Mouse (Mus musculus): ENCODE measurements around the gene March8. TPM values are rescaled to one million over a fixed set of nuclear protein-coding genes. Genes with fewer than 3 reads are reported as not detected.

The March8 gene
- polyA plus RNA-seq, 1 experiment from 2014 or later: 25.8 TPM

DNA sequence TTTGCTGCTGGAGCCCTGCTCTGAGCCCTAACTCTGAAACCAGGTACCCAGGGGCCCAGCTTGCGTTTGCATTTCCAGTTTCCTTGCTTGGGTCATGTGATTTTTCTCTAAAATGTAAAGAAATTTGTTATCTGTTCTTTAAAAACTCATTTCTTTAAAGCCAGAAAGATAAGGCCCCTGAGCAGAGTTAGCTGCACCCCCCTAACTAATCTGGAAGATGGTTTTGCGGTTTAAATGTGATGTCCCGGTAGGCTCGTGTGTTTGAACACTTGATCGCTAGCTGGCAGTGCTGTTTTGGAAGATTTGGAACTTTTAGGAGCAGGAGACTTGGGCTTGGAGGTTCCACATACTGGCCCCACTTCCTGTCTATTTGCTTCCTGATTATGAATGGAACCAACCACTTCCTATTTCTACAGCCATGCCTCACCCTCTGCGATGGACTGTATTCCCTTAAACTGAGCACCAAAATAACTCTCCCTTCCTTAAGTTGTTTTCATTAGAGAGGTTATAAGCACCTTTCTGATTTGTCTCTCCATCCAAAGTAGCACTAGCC is 78.3 kb downstream of the March8 start:
- 82% methylated on average over 6 of the region's 6 CpGs for WGBS
- H3K36me3 ChIP-seq: 0 out of 2 replicates have a peak, but pooled peaks cover 3% of the 10 kb centered on the region
- DNase-seq (ENCODE audit: low spot score): no peak
- no peak overlapping the region for H3K4me3 ChIP-seq
- 0 out of 2 replicates have a peak overlapping the region, but pooled peaks have one; percentile 36 for H3K27ac ChIP-seq
- 0 out of 2 replicates have a peak, but pooled peaks cover 11% of the 10 kb centered on the region for H3K27me3 ChIP-seq (ENCODE audit: insufficient read depth, poor library complexity, severe bottlenecking)
- H3K4me1 ChIP-seq: peaks cover 21% of the 10 kb centered on the region; the same call in 1 of the 2 replicates
- no peaks in the 10 kb centered on the region for H3K9me3 ChIP-seq

DNA sequence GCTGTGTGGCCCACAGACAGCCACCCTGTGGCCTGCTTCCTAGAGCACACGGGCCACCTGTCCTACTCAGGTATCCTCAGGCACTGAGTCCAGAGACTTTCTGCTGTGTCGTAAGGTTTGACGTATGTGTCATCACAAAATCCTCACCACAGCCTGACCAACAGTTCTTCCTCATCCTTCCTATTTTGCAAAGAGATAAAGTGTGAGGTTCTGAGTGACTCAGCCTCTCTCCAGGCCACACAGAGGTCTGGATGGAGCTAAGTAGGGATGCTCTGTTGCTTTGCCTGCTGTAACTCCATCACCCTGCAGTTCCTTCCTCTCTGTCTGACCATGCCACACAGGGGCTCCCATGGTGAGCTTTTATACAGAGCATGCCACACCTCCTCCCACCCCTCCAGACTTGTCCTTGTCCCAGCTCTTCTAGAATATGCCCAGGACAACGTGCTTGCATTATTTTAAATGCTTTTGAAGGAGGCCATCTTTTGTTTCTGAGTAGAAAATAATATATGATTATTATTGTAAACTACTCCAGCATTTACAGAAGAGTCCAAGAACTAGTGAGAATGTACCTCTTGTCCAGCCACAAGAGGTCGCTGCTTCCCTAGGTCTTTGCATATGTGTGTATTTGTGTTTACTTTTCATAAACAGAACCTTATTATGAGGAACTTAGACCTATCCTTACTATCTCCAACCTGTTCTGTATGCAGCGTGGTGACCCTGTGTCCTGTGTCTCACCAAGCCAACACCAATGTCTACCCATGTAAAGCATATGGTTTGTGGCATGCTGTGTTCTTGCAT is 79.9 kb downstream of the March8 start:
- 59% methylated on average over 6 of the region's 6 CpGs for WGBS
- Histone ChIP-seq H3K4me3 (no peak overlapping the region), H3K36me3 (0 out of 2 replicates have a peak, but pooled peaks cover 2% of the 10 kb centered on the region), H3K4me1 (peaks cover 21% of the 10 kb centered on the region; the same call in 1 of the 2 replicates), H3K27ac (no peak overlapping the region), H3K9me3 (no peaks in the 10 kb centered on the region), H3K27me3 (ENCODE audit: insufficient read depth, poor library complexity, severe bottlenecking) (0 out of 2 replicates have a peak, but pooled peaks cover 9% of the 10 kb centered on the region)
- no peak for DNase-seq (ENCODE audit: low spot score)

DNA sequence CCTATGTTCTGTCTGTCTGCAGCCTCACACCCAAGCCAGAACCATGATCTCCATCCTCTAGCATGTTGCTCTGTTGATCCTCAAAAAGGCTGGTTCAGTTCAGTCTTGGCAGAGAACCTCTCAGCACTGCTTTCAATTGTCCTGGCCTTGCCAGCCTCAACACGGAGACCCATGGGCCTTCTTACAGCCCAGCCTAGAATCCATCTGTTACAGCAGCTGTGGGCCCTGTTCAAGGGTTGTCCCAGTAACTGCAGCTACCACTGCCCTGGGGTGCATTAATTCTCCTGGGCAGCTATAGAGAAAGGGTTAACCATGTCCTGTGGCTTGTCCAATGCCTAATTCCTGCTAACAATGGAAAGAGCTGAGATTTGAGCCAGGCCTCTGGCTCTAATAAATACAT is 80.7 kb downstream of the March8 start:
- Histone ChIP-seq H3K4me3 (no peak overlapping the region), H3K4me1 (peaks cover 21% of the 10 kb centered on the region; the same call in 1 of the 2 replicates), H3K27ac (no peak overlapping the region), H3K9me3 (no peaks in the 10 kb centered on the region), H3K36me3 (no peaks in the 10 kb centered on the region), H3K27me3 (ENCODE audit: insufficient read depth, poor library complexity, severe bottlenecking) (0 out of 2 replicates have a peak, but pooled peaks cover under 1% of the 10 kb centered on the region)
- 83% methylated on average over 1 of the region's 1 CpGs for WGBS
- DNase-seq (ENCODE audit: low spot score): no peak

DNA sequence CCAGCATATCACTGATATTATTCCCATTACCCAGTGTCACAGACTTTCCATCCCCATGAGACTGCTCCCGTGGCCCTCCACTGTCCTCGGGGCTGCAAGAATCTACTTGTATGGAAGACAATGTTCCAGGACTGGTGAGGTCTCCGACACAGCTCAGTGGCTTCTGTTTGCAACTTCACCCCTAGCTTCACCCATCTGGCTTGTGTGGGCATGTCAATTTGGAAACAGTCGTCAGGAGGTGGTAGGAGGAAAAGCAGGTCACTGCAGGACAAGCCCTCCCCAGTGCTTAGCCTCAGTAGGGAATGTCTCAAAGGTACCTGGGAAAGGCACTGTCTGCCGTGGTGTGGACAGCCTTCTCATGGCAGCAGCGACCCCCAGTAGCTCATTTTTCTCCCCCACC is 81.9 kb downstream of the March8 start:
- H3K9me3 ChIP-seq: no peaks in the 10 kb centered on the region
- H3K4me1 ChIP-seq: peaks cover 11% of the 10 kb centered on the region; the same call in 1 of the 2 replicates
- no peaks in the 10 kb centered on the region for H3K36me3 ChIP-seq
- H3K27me3 ChIP-seq (ENCODE audit: insufficient read depth, poor library complexity, severe bottlenecking): no peaks in the 10 kb centered on the region
- 60% methylated on average over 6 of the region's 6 CpGs for WGBS
- H3K4me3 ChIP-seq: no peak overlapping the region
- DNase-seq (ENCODE audit: low spot score): no peak
- H3K27ac ChIP-seq: no peak overlapping the region

- Histone ChIP-seq H3K27me3 (ENCODE audit: insufficient read depth, poor library complexity, severe bottlenecking) (no peaks in the 10 kb centered on the region), H3K4me3 (no peak overlapping the region), H3K36me3 (no peaks in the 10 kb centered on the region), H3K4me1 (peaks cover 7% of the 10 kb centered on the region; the same call in 1 of the 2 replicates), H3K27ac (no peak overlapping the region), H3K9me3 (no peaks in the 10 kb centered on the region)
- no peak for DNase-seq (ENCODE audit: low spot score)
- 78% methylated on average over 10 of the region's 10 CpGs for WGBS
Observed at GRCm38 (mm10) chr6:116420271-116420670, 82.4 kb downstream of the March8 start.

- no peaks in the 10 kb centered on the region for H3K4me1 ChIP-seq
- H3K36me3 ChIP-seq: no peaks in the 10 kb centered on the region
- H3K4me3 ChIP-seq: no peak overlapping the region
- peak; percentile 51 for DNase-seq (ENCODE audit: low spot score)
- no peaks in the 10 kb centered on the region for H3K9me3 ChIP-seq
- H3K27ac ChIP-seq: no peak overlapping the region
- WGBS: 85% methylated on average over 7 of the region's 7 CpGs
- H3K27me3 ChIP-seq (ENCODE audit: insufficient read depth, poor library complexity, severe bottlenecking): no peaks in the 10 kb centered on the region
Observed at GRCm38 (mm10) chr6:116422991-116423390, 85.2 kb downstream of the March8 start.

DNA sequence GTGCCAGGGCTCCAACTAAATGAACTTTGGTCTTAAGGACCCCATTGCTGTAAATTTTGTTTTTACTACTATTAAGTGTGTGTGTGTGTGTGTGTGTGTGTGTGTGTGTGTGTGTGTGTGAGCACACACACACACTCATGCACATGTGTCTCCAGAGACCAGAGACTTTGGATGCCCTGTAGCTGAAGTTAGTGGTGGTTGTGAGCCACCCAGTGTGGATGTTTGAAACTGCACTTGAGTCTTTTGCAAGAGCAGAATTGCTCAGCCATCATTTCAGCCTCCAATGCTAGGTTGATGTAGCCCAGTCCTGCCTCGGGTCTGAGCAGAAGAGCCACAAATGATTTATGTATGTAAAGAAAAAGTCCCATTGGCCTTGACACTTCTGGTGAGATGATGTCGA is 85.8 kb downstream of the March8 start:
- Histone ChIP-seq H3K4me3 (no peak overlapping the region), H3K27me3 (ENCODE audit: insufficient read depth, poor library complexity, severe bottlenecking) (no peaks in the 10 kb centered on the region), H3K27ac (no peak overlapping the region), H3K4me1 (no peaks in the 10 kb centered on the region), H3K9me3 (no peaks in the 10 kb centered on the region), H3K36me3 (no peaks in the 10 kb centered on the region)
- DNase-seq (ENCODE audit: low spot score): no peak
- WGBS: 63% methylated on average over 2 of the region's 2 CpGs

DNA sequence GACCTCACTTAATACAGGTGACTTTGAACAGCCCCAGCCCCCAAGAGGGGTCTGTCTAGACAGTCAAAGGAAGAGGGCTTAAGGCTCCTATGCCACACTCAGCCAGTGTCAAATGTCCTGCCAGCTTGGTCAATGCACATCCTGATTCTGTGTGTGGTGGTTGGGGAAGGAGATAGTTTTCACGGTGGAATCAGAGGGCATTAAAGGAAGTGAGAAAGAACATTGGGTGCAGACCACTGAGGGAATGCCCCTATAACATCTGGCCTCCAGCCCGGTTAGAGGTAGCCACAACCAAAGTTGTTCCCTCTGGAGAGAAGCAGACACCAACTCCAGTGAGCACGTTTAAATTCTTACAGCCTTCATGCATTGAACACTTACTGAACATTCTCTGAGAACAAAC is 89.7 kb downstream of the March8 start:
- Histone ChIP-seq H3K27ac (no peak overlapping the region), H3K4me1 (0 out of 2 replicates have a peak, but pooled peaks cover 5% of the 10 kb centered on the region)
- WGBS: 80% methylated on average over 3 of the region's 3 CpGs

GRCm38 (mm10) chr6:116428282-116428681 is 90.5 kb downstream of the March8 start:
- Histone ChIP-seq H3K27ac (no peak overlapping the region), H3K27me3 (ENCODE audit: insufficient read depth, poor library complexity, severe bottlenecking) (no peaks in the 10 kb centered on the region), H3K9me3 (no peaks in the 10 kb centered on the region), H3K4me3 (no peak overlapping the region), H3K36me3 (no peaks in the 10 kb centered on the region), H3K4me1 (0 out of 2 replicates have a peak, but pooled peaks cover 5% of the 10 kb centered on the region)
- WGBS: 61% methylated on average over 5 of the region's 5 CpGs
- DNase-seq (ENCODE audit: low spot score): no peak

More for the DNA sequence above, 89.7 kb downstream of the March8 start:
- H3K4me3 ChIP-seq: no peak overlapping the region
- no peaks in the 10 kb centered on the region for H3K36me3 ChIP-seq
- no peaks in the 10 kb centered on the region for H3K27me3 ChIP-seq (ENCODE audit: insufficient read depth, poor library complexity, severe bottlenecking)
- no peaks in the 10 kb centered on the region for H3K9me3 ChIP-seq
- peak; percentile 41 for DNase-seq (ENCODE audit: low spot score)

DNA sequence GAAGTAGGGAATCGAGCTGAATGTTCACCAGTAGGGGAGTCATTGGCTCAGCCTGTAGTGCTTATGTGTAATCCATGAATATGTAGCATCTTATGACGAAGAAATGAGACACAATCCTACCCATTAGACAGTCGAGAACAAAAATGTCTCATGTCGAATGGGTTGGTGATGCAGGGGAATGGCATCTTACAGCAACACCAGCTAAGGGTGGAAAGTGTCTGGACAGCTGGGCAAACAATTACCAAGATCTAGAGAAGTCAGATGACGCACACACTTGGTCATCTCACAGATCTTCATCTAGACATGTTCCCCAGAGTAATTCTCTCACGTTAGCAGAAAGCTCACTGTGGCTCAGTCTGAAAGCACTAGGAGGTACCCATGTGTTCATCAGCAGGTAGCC is 101.0 kb downstream of the March8 start:
- Histone ChIP-seq H3K4me1 (peaks cover 12% of the 10 kb centered on the region; the same call in 1 of the 2 replicates), H3K27me3 (ENCODE audit: insufficient read depth, poor library complexity, severe bottlenecking) (no peaks in the 10 kb centered on the region), H3K4me3 (no peak overlapping the region), H3K9me3 (no peaks in the 10 kb centered on the region), H3K27ac (no peak overlapping the region), H3K36me3 (no peaks in the 10 kb centered on the region)
- WGBS: 81% methylated on average over 6 of the region's 6 CpGs
- no peak for DNase-seq (ENCODE audit: low spot score)

- no peaks in the 10 kb centered on the region for H3K9me3 ChIP-seq
- no peak overlapping the region for H3K4me3 ChIP-seq
- H3K27me3 ChIP-seq (ENCODE audit: insufficient read depth, poor library complexity, severe bottlenecking): no peaks in the 10 kb centered on the region
- peaks cover 12% of the 10 kb centered on the region; the same call in 1 of the 2 replicates for H3K4me1 ChIP-seq
- WGBS: 81% methylated on average over 6 of the region's 6 CpGs
- H3K27ac ChIP-seq: peak overlapping the region; percentile 67
- no peaks in the 10 kb centered on the region for H3K36me3 ChIP-seq
- no peak for DNase-seq (ENCODE audit: low spot score)
Observed at GRCm38 (mm10) chr6:116439531-116439930, 101.7 kb downstream of the March8 start.

DNA sequence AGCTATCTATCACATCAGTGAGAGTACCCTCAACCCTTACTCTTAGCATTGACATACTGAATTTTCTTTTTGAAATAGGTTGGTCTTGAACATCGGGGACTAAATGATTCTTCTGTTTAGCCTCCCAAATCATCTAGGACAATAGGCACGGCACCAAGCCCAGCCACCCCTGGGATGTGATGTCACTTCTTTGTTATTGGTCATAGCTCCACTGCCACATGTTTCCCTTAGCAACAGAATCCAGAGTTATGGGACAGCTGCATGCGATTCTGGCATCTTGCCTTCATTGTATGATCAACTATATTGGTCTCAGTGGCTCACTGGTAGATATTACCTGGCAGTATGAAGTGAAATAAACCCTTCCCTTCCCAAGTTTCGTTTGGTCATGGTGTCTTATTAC is 102.6 kb downstream of the March8 start:
- Histone ChIP-seq H3K27me3 (ENCODE audit: insufficient read depth, poor library complexity, severe bottlenecking) (no peaks in the 10 kb centered on the region), H3K4me3 (no peak overlapping the region), H3K4me1 (peaks cover 12% of the 10 kb centered on the region; the same call in 1 of the 2 replicates), H3K36me3 (no peaks in the 10 kb centered on the region), H3K27ac (peak overlapping the region; percentile 67; the same call in 1 of the 2 replicates), H3K9me3 (no peaks in the 10 kb centered on the region)
- WGBS: 66% methylated on average over 4 of the region's 4 CpGs
- no peak for DNase-seq (ENCODE audit: low spot score)

DNA sequence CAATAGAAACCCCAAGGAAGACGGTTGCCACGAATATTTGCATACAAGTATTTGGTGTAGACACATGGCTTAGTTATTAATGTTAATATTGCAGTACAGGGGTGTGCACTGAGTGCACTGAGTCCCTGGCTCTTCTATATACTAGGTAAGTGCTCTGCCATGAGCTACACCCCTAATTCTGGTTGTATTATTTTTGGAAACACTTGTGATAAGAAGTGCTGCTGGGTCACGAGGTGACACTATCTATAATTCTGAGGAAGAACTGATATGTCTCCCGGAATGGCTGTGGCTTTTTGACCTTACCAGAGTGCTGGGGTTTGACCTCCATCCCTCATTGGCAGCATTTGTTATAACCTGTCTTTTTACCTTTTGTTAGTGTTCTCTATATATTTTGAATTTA is 103.0 kb downstream of the March8 start:
- H3K27ac ChIP-seq: peak overlapping the region; percentile 67; the same call in 1 of the 2 replicates

More for the DNA sequence above, 103.0 kb downstream of the March8 start:
- Histone ChIP-seq H3K27me3 (ENCODE audit: insufficient read depth, poor library complexity, severe bottlenecking) (no peaks in the 10 kb centered on the region), H3K4me3 (no peak overlapping the region), H3K4me1 (peaks cover 12% of the 10 kb centered on the region; the same call in 1 of the 2 replicates), H3K36me3 (no peaks in the 10 kb centered on the region), H3K9me3 (no peaks in the 10 kb centered on the region)
- 41% methylated on average over 4 of the region's 4 CpGs for WGBS
- no peak for DNase-seq (ENCODE audit: low spot score)

All from heart, embryonic 10.5 days (tissue).